Mouse (Mus musculus) embryonic fibroblast, embryonic 13.5 days (primary cell): ENCODE data around the gene Ablim1.

Experiments used
- CTCF ChIP-seq: IDR thresholded peaks from 2 replicates; pipeline ENCODE4 v1.5.1; 2011; ENCODE audit warnings: mild to moderate bottlenecking, control low read depth, low read length, moderate library complexity, borderline replicate concordance; ENCODE audit not compliant: insufficient read depth
- POLR2A ChIP-seq: IDR thresholded peaks from 2 replicates; pipeline ENCODE4 v1.6.1; 2011; ENCODE audit warnings: low read depth, mild to moderate bottlenecking, control low read depth, low read length, moderate library complexity

DNA sequence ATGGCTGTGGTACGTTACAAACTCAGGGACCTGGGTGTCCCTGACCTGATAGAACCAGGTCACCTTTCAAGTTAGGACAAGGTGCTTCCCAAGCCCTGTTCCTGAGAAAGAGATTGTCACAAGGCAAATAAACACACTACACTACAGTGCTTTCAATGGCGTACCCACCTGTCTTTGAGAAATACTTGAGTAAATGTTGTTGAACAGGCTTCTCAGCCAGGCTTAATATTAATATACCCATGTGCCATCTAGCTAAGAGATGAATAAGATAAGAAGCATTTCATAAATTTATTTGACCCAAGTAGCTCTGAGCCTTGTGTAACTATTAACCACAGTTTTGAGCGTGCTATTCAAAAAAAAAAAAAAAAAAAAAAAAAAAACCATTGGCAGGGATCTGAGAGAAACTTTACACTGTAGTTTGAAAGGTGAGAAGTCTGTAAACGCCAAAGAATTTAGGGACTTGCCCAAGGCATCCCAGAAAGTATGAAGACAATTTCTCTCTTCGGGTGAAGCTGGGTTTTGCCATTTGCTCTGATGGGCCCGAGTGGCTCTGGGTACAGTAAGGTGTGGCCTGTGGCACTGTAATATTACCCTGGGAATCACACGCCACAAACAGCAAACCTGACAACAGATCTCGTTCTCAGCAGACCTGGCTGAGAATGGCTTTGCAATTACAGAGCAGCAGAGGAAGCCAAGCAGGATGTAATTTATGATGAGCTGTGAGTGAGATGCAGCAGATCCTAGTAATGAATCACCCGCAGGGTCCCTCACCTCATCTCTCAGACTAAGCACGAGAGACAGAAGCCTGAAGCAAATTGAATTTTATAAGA, 73.1 kb downstream of the Ablim1 start:
- TF ChIP-seq CTCF (no peak), POLR2A (no peak)
